Mouse (Mus musculus) right cerebral cortex, adult 18-20 months (tissue): ENCODE results near the gene Rasip1.

ENCODE experiments used
- DNase-seq: peaks from one replicate; pipeline ENCODE4 v3.0.0; 2022; ENCODE audit warnings: mixed read lengths

Rasip1 gene

GRCm38 (mm10) chr7:45625481-45625880, 1.8 kb upstream of the Rasip1 start:
- DNase-seq = no peak

DNA sequence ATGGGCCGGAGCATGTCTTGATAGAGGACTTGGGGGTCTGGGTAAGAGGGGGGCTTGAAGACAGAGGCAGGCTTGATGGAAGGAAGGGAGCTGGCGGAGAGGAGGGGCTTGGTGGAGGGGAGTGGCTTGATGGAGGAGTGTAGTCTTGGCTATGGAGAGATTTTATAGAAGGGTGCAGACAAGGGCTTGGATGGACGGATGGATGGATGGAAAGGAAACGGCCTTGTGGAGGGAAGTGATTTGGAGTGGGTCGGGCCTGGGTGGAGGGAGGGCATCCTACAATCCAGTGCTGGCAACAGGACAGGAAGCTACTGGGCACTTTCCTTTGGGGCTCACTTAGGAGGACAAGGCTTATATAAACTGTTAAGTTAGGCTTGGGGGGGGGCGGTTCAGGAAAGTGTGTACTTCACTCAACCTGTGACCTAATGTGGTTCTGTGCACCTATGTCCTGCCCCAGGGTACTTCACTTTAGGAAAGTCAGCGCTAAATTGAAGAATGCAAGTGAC, 664 bp upstream of the Rasip1 start:
- DNase-seq = no peak

DNA sequence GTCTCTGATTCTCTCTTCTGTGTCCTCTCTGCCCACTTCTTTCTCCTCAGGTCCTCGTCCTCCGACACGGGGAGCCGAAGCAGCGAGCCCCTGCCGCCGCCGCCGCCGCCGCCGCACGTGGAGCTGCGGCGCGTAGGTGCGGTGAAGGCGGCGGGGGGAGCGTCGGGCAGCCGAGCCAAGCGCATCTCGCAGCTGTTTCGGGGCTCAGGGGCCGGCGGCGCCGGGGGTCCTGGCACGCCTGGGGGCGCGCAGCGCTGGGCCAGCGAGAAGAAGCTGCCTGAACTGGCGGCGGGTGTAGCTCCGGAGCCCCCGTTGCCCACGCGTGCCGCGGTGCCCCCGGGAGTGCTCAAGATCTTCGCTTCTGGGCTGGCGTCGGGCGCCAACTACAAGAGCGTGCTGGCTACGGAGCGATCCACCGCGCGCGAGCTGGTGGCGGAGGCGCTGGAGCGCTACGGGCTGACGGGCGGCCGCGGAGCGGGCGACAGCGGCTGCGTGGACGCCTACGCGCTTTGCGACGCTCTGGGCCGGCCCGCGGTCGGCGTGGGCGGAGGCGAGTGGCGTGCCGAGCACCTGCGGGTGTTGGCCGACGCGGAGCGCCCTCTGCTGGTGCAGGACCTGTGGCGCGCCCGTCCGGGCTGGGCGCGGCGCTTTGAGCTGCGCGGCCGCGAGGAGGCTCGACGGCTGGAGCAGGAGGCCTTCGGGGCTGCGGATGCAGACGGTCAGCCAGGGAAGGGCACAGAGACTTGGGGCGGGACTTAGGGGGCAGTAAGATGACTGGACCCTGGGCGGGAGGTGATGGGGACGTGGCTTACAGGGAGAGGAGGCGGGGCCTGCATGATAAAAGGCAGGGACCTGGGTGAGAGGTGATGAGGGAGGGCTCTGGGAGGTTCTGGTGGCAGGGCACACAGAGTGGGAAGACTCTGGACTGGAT, 1.3 kb downstream of the Rasip1 start:
- peak; percentile 84 for DNase-seq

- DNase-seq = no peak
These were observed 3.0 kb downstream of the Rasip1 start for GRCm38 (mm10) chr7:45630064-45630907.

GRCm38 (mm10) chr7:45632499-45632898, 5.2 kb downstream of the Rasip1 start:
- DNase-seq = no peak

DNA sequence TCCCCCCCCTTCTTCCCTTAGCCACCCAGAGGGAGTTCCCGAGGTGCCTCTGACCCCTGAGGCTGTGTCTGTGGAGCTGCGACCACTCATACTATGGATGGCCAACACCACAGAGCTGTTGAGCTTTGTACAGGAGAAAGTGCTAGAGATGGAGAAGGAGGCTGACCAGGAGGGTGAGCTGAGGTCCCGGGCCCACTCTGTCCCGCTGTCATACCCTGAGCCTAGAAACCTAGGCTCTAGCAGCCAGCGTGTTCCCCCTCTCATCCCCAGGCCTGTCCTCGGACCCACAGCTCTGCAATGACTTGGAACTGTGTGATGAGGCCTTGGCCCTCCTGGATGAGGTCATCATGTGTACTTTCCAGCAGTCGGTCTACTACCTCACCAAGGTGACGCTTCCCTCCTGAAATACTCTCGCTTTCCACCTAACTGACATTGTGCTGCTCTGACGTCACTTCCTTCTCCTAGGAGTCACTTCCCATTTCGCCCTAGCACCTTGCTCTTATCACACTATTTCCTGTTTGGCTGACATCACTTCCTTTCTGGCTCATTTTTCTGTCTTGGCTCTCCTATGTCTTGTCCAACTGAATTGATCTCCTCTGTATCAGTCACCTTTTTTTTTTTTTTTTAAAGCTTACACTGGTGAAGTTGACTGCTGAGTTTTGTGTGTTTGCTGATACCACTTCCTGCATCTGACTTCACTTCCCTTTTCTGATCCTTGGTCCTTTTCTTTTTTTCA, 7.8 kb downstream of the Rasip1 start:
- DNase-seq = no peak

GRCm38 (mm10) chr7:45635711-45636688, 8.7 kb downstream of the Rasip1 start:
- DNase-seq = no peak

DNA sequence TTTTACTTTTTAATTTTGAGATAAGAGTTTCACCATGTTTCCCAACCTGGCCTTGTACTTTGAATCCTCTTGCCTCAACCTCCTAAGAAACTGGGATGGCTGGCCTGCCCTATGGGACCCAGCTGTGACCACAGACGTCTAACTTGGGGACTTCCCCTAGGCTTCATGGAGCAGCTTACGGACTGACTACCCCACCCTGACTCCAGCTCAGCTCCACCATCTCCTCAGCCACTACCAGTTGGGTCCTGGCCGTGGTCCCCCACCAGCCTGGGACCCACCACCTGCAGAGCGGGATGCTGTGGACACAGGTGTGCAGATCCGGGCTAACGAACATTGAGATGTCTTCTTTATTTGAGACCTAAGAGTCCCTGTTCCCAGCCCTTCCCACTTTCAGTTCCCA, 10.4 kb downstream of the Rasip1 start:
- no peak for DNase-seq

GRCm38 (mm10) chr7:45638623-45639401, 11.5 kb downstream of the Rasip1 start:
- peak; percentile 99 for DNase-seq

DNA sequence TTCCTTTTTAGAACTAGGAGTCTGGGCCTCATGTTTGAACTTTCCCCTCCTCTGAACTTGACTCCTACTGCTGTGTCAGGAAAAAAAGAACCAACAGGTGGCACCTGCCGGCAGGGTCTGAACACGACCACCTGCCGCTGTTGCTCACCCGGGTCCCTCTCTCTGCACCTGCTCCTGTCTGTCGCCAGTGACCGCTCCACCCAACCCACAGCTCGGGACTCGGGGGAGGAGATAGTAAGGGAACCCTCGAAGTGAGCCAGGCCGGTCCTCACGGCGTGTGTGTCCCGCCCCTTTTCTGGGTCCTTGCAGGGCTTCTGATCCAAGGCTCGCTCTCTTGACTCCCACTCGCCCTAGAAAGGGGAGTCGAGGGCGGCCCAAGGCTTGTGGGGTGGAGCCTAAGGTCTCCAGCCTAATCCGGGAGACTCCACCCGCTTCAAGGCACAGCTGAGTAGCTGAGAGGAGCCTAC, 12.3 kb downstream of the Rasip1 start, which contains the start of gene Mamstr:
Gene Mamstr (plus strand): TSS at position 417 of the 467 bp plus-strand sequence.
- no peak for DNase-seq

DNA sequence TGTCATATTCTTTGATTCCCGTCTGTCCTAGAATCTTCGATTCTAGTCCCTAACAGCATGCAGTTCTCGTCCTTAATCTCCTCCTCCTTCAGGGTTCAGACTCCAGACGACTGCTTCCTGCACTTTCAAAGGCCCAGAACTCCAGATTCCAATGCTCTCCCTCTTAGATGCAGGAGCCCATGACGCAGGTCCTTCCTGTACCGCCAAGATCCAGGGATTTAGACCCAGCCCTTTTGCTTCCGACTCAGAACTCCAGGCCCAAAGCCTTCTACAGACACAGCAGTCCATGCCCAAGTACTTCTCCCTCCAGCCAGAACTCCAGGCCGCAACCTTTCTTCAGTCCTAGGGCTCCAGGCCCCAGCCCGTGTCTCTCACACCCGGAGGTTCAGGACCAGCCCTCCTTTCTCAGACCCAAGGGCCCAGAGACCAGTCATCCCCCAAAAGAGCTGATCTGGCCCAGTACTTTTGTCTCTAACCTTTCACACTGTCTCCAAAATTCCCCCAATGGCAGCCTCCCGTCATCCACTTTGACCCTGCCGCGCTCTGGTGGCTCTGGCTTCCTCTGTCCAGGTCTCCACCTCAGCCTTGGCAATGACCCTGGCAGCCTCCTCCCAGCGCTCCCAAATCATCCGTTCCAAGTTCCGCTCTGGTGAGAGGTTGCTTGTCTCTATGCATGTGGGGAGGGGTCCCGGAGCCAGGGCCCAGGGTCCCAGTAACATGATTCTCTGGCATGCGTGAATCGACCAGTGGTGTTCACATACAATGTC, 13.1 kb downstream of the Rasip1 start:
- DNase-seq = no peak

DNA sequence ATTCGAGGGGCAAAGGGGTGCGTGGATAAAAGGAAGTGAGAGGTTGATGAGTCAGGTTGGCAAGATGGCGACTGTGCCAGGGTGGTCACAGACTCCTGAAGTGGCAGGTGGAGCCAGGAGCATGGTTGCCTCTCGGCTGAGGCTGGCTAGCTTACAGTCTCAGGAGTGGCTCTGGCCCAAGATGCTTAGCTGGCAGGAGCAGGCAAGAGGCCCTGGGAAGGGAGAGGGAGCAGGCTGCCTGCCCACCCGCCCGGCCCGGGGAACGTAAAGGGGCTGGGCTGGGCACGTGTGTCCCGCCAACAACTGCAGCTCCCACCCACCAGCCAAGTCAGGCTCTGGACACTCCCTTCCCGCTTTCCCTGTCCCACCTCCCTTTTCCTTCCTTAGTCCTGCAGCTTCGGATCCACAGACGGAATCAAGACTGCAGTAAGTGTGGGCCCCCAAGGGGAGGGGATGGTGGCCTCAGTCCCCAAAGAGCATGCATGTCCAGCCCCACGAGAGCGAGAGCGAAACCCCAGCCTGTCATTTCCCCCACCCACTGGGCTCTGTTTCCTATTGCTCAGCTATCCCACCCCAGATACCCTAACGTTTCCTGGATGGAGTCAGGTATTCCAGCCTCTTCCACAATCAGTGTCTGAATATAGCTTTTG, 14.2 kb downstream of the Rasip1 start:
- DNase-seq = no peak

DNA sequence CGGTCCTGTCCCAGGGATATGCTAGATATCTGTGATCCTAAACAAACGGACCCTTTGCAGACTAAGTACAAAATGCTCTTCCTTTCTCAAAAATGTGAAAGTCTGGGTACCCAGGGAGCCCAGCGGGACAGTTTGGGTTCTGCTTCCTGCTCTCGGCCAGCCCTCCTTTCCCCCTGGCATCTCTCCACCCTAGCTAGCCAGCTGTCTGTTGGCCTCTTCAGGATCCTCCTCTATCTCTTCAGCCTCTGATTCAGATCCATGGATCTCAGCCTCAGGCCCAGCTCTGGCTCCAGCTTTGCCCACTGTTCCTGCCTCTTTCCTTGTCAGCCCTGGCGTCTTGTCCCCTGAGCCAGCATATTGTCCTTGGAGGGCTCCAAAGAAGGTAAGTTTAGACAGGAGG, 14.8 kb downstream of the Rasip1 start:
- DNase-seq = no peak

DNA sequence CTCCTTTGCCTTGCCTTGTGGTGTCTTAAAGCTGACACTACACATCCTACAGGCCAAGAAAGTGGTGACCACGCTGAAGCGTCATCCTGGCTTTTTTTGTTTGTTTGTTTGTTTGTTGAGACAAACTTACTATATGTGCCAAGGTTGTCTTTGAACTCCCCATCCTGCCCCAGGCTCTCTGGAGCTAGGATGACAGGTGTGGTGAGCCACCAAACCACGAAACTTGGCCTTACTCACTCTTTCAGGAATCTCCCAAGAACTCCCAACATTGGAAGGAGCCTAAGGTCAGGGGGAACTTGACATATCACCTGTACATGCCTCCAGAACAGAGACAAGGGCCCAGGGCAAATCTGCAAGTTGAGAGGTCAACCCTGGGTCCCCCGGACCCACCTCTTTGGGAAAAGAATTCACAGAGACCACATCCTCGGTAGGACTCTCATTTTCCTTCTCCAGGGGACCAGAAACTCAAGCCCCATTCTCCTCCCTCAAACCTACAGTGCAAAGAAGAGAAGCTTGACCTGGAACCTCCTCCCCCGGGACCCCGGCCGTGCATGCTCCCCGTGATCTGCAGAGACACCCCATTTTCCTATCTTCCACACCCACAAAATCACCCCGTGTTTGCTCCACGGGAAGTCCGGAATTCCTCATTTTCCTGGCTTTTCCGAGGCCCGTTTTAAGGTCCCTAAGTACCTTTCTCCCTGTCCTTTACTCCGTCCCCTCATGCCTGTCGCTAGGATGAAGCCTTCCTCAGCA, 15.4 kb downstream of the Rasip1 start:
- DNase-seq = no peak

GRCm38 (mm10) chr7:45643441-45644178, 16.3 kb downstream of the Rasip1 start:
- DNase-seq = peak; percentile 95

DNA sequence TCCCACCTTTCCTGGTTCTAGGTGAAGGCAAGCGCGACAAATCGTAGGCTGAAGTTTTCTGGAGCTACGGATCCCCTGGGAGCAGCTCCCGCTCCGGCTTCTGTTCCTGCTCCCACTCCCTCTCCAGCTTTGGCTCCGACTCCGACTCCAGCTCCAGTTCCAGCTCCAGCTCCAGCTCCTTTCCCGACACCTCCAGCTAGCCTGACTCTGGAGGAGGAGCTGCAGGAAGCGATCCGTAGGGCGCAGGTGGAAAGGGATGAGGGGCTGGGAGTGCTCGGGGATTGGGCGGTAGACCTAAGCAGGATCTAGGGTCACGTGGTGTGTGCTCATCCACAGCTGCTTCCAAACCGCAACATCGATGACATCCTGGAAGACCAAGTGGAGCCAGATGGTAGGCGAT, 16.9 kb downstream of the Rasip1 start:
- peak; percentile 85 for DNase-seq

GRCm38 (mm10) chr7:45644872-45645590, 17.7 kb downstream of the Rasip1 start:
- no peak for DNase-seq
